Mouse (Mus musculus): ENCODE results near the gene Aars2. TPM values are rescaled to one million over a fixed set of nuclear protein-coding genes. Genes with fewer than 3 reads are reported as not detected.

Aars2 gene
- polyA plus RNA-seq, 1 experiment from 2014 or later: 17.2 TPM

DNA sequence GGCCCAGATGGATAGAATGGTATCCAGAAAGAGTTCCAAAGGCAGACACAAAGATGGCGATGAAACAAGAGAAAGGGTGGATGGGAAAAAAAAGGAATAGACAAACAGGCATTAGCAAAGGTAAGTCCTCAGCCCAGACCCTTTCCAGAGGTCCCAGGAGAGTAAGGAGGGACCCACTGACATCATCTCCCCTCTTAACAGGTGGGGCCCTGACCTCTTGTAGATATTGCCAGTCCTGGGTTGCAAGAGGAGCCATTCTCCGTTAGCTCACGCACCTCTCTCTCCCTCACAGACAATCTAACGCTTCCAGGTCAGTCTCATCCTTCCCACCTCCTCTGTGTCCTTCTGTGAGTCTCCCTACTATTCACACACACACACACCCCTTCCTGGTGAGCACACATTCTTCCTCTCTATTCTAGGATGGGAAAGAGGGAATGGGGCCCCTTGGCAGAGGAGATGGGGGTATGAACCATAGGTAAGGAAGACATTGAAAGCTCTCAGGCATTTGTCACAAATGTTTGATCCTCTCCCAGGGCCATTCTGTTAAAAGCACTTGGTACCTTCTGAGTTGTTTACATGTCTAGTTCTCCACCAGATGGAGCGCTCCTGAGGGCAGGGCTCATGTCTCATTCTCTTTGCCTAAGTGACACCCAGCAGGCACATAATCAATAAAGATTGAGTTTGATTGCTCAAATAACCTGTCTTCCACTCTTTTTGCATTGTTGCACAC lies 41.0 kb downstream of the Aars2 start:
- no peak for ATAC-seq
- POLR2A ChIA-PET: no interaction called here
- in situ Hi-C loops (cut with MboI; ENCODE audit: low pct_unique_long_range_greater_than_20kb): no loop called here
- no peak for TF ChIP-seq CTCF (IDR thresholded peaks at IDR 0.05)
- CTCF ChIA-PET: interaction anchor here (0.8 to 3.0 kb wide), 2 partner anchors 41 to 70 kb away, joined by 3 to 9 read pairs; partner anchors contain the start of gene Aars2
- DNase-seq (ENCODE audit: low read depth, low spot score): no peak
- H3K27me3 ChIP-seq: no peaks in the 10 kb centered on the region

- DNase-seq (ENCODE audit: low read depth, low spot score) (no peak), ATAC-seq (peak; percentile 12)
- ChIA-PET CTCF (interaction anchor here (0.7 to 3.0 kb wide), 6 partner anchors 17 to 71 kb away, joined by 3 to 9 read pairs (median 3); partner anchors contain the start of genes Aars2 and Tcte1), POLR2A (interaction anchor here (0.5 to 2.3 kb wide), 4 partner anchors 18 to 42 kb away, joined by 4 to 7 read pairs (median 5); partner anchors contain the start of gene Aars2)
- in situ Hi-C loops (cut with MboI; ENCODE audit: low pct_unique_long_range_greater_than_20kb): no loop called here
- peaks cover 3% of the 10 kb centered on the region for H3K27me3 ChIP-seq
- TF ChIP-seq CTCF (IDR thresholded peaks at IDR 0.05): no peak
Measured at GRCm38 (mm10) chr17:45548541-45549512, 42.2 kb downstream of the Aars2 start.

GRCm38 (mm10) chr17:45549617-45550181 lies 43.1 kb downstream of the Aars2 start, which contains the start of gene Tmem151b:
Gene Tmem151b, minus strand, starts transcription at chr17:45549677.
- CTCF ChIA-PET: interaction anchor here (1.0 to 3.0 kb wide), 3 partner anchors 33 to 72 kb away, joined by 3 to 9 read pairs (median 4); partner anchors contain the start of gene Aars2
- TF ChIP-seq CTCF (IDR thresholded peaks at IDR 0.05): no peak
- peak; percentile 18 for ATAC-seq

DNA sequence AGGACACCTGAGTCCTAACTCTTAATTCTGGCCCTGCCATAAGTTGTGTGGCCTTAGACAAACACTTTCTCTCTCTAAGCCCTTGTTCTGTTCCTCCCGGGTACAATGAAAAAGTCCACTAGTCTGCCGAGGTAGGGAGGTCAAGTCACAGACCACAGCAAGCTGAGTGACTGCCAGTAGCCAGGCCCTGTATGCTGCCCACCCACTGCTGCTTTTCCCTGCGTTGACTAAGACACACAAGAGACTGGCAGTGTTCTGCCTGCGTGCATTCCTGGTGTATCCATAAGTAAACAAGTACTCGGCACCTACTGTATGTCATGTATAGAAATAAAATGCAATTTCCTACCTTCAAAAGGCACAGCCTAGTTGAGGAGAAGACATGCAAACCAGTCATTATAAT lies 43.6 kb downstream of the Aars2 start:
- TF ChIP-seq CTCF (IDR thresholded peaks at IDR 0.05): no peak
- ATAC-seq: no peak
- peaks cover 3% of the 10 kb centered on the region for H3K27me3 ChIP-seq
- in situ Hi-C loops (cut with MboI; ENCODE audit: low pct_unique_long_range_greater_than_20kb): loop anchor here (5.0 kb wide), 2 partner anchors 43 to 73 kb away; partner anchors contain the start of genes Aars2 and Spats1
- ChIA-PET CTCF (interaction anchor here (1.0 to 3.0 kb wide), 4 partner anchors 32 to 73 kb away, joined by 3 to 9 read pairs (median 4); partner anchors contain the start of gene Aars2), POLR2A (interaction anchor here (0.7 to 2.3 kb wide), 3 partner anchors 27 to 47 kb away, joined by 3 to 7 read pairs (median 5); partner anchors contain the start of gene Aars2)
- no peak for DNase-seq (ENCODE audit: low read depth, low spot score)

More at GRCm38 (mm10) chr17:45549617-45550181, 43.1 kb downstream of the Aars2 start, which contains the start of gene Tmem151b:
- in situ Hi-C loops (cut with MboI; ENCODE audit: low pct_unique_long_range_greater_than_20kb): loop anchor here (5.0 kb wide), 2 partner anchors 42 to 72 kb away; partner anchors contain the start of genes Aars2 and Spats1
- POLR2A ChIA-PET: interaction anchor here (0.7 to 2.3 kb wide), 4 partner anchors 27 to 47 kb away, joined by 3 to 7 read pairs (median 4); partner anchors contain the start of gene Aars2
- peaks cover 3% of the 10 kb centered on the region for H3K27me3 ChIP-seq
- no peak for DNase-seq (ENCODE audit: low read depth, low spot score)

DNA sequence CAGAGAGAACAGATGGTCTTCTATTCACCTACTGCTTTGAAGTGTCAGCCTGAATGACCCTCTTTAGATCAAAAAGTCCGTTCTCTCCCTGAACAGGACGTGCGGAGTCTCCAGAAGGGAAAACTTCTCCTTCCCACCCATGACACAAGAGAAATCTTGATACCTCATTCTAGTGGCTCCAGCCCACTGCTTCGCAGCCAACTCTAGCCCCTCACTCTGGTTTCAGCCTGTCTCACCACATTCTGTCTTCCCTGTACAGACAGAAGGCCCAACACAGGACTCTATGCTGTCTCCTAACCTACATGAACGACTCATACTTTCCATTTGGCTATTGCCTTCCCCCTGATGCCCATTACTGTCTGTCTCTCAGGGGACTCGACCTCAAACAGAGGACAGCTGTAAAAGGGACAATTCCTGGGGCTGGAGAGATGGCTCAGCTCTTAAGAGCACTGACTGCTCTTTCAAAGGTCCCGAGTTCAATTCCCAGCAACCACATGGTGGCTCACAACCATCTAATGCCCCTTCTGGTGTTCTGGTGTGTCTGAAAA lies 44.7 kb downstream of the Aars2 start:
- ATAC-seq: no peak
- POLR2A ChIA-PET: interaction anchor here (0.7 kb wide), 1 partner anchor 73 kb away, joined by 6 read pairs; no protein-coding TSS in a partner anchor
- CTCF ChIA-PET: interaction anchor here (0.6 to 2.1 kb wide), 5 partner anchors 9 to 80 kb away, joined by 3 to 6 read pairs (median 3); partner anchors contain the start of gene Aars2
- DNase-seq (ENCODE audit: low read depth, low spot score): no peak
- H3K27me3 ChIP-seq: peaks cover 3% of the 10 kb centered on the region
- in situ Hi-C loops (cut with MboI; ENCODE audit: low pct_unique_long_range_greater_than_20kb): loop anchor here (5.0 kb wide), 2 partner anchors 44 to 74 kb away; partner anchors contain the start of genes Aars2 and Spats1
- no peak for TF ChIP-seq CTCF (IDR thresholded peaks at IDR 0.05)

DNA sequence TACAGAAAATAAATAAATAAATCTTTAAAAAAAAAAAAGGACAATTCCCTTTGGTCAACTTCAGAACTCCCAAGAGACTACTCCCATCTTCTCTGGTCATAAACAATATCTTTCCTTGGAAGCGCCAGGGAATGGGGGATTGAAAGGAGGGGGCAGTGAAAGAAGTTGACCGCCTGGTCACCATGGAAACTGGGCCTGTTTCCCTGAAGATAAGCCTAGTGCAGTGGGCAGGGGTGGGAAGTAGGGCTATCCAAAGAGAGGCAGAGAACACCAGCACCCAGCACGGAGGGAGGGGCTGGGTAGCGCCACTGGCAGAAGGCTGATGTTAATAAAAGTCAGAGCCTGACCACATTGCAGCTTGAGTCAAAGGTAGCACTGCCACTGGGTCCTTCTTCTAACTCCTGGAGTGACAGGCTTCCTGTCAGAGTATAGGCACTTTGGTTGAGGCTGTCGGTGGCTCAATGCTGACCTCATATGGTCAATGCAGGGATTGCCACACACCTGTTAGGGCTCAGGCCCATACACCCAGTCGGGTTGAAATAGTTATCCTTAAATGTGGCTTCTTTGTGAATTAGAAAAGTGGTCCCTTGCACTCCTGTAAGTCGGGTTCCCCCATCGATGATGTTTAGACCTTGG lies 45.3 kb downstream of the Aars2 start:
- CTCF ChIA-PET: interaction anchor here (0.6 to 2.1 kb wide), 8 partner anchors 9 to 81 kb away, joined by 3 to 8 read pairs (median 4); partner anchors contain the start of gene Aars2
- in situ Hi-C loops (cut with MboI; ENCODE audit: low pct_unique_long_range_greater_than_20kb): loop anchor here (5.0 kb wide), 2 partner anchors 45 to 75 kb away; partner anchors contain the start of genes Aars2 and Spats1
- POLR2A ChIA-PET: no interaction called here
- peaks cover 3% of the 10 kb centered on the region for H3K27me3 ChIP-seq
- no peak for ATAC-seq
- no peak for TF ChIP-seq CTCF (IDR thresholded peaks at IDR 0.05)
- DNase-seq (ENCODE audit: low read depth, low spot score): no peak

- peaks cover 3% of the 10 kb centered on the region for H3K27me3 ChIP-seq
- DNase-seq (ENCODE audit: low read depth, low spot score) (no peak), ATAC-seq (no peak)
- ChIA-PET POLR2A (no interaction called here), CTCF (interaction anchor here (1.1 to 1.7 kb wide), 6 partner anchors 35 to 82 kb away, joined by 3 to 8 read pairs (median 4); partner anchors contain the start of gene Aars2)
- in situ Hi-C loops (cut with MboI; ENCODE audit: low pct_unique_long_range_greater_than_20kb): loop anchor here (5.0 kb wide), 2 partner anchors 46 to 76 kb away; partner anchors contain the start of genes Aars2 and Spats1
- TF ChIP-seq CTCF (IDR thresholded peaks at IDR 0.05): no peak
Measured at GRCm38 (mm10) chr17:45553065-45553464, 46.4 kb downstream of the Aars2 start.

DNA sequence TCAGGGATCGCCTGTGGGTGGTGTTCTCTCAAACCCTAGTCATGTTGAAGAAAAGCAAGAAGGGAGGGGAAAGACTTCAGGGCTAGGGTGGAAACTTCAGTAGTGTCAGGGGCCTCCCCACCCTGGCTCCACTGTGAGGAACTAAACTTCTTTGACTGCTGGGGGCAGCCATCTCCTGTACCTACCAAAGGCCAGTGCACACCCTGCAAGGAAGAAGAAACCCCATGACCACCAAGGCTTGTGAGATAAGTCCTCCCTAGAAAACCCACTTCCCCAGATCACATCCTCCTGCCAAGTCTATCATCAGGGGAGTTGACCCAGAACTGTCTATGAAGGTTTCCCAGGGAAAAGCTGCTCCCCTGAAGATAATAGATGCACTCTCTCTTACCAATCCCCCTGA lies 47.8 kb downstream of the Aars2 start:
- TF ChIP-seq CTCF (IDR thresholded peaks at IDR 0.05): no peak
- ChIA-PET CTCF (interaction anchor here (1.6 to 1.7 kb wide), 2 partner anchors 37 to 51 kb away, joined by 3 to 4 read pairs; no protein-coding TSS in a partner anchor), POLR2A (no interaction called here)
- H3K27me3 ChIP-seq: peaks cover 3% of the 10 kb centered on the region
- ATAC-seq (no peak), DNase-seq (ENCODE audit: low read depth, low spot score) (no peak)
- in situ Hi-C loops (cut with MboI; ENCODE audit: low pct_unique_long_range_greater_than_20kb): loop anchor here (5.0 kb wide), 2 partner anchors 47 to 77 kb away; partner anchors contain the start of genes Aars2 and Spats1

Data from Patski (cell line).